Mouse (Mus musculus) megakaryocyte, embryonic 14.5 days (primary cell): ENCODE results near the gene Olfr111.

ENCODE experiments used
- FLI1 ChIP-seq: IDR thresholded peaks from 2 replicates; pipeline ENCODE4 v1.6.1; 2012; ENCODE audit warnings: low read length, inconsistent platforms, mixed read lengths
- GATA1 ChIP-seq: IDR thresholded peaks from 3 replicates; pipeline ENCODE4 v1.6.1; 2012; ENCODE audit warnings: mixed read lengths, low read length, inconsistent platforms, borderline replicate concordance

DNA sequence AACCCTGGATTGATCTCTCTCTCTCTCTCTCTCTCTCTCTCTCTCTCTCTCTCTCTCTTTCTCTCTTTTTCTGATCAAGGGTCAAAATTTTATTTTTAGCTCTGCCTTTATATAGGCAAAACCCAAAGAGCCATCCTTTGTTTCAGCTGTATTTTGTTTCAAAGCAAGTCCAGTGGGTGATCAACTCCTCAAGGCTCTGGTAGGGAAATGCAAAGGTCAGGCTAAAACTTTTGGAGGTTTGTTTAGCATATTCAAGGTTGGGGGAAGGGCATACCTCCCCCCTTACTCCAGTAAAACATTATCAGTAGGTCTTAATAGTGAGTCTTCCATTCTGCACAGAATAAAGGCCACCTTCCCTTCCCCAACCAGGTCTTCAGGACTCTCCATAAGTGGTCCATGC lies 27.3 kb downstream of the Olfr111 start:
- no peak for TF ChIP-seq GATA1
- no peak for TF ChIP-seq FLI1
